Mouse (Mus musculus) hindbrain, embryonic 15.5 days (tissue): Measurements from ENCODE around the gene Gm19402. TPM values are rescaled to one million over a fixed set of nuclear protein-coding genes. Genes with fewer than 3 reads are reported as not detected.
"Not testable (repeated sequence)": the region's sequence is repeated elsewhere in the genome, so short reads cannot be mapped to it uniquely, and the experiment has no call there.

Experiments
- ATAC-seq: fragments of 200-750 bp; cut with Nextera tagmentation; 2 replicates; pipeline ENCODE4 v1.8.0; 2017; ENCODE audit warnings: low read depth, moderate number of reproducible peaks, moderate TSS enrichment; ENCODE audit not compliant: low FRiP score
- H3K27ac ChIP-seq: fragments of 300-500 bp; sonication (generic); replicated peaks from 2 replicates; pipeline ENCODE4 v1.5.1; 2015; ENCODE audit warnings: mild to moderate bottlenecking, inconsistent platforms
- H3K27me3 ChIP-seq: fragments of 300-500 bp; sonication (generic); 2 replicates; pipeline ENCODE4 v1.6.1; 2015; ENCODE audit warnings: control low read depth, inconsistent platforms
- H3K36me3 ChIP-seq: fragments of 300-500 bp; sonication (generic); 2 replicates; pipeline ENCODE4 v1.6.1; 2015; ENCODE audit warnings: control low read depth, inconsistent platforms
- H3K4me1 ChIP-seq: fragments of 300-500 bp; sonication (generic); replicated peaks from 2 replicates; pipeline ENCODE4 v1.6.1; 2015; ENCODE audit warnings: control low read depth, inconsistent platforms
- H3K4me2 ChIP-seq: fragments of 300-500 bp; sonication (generic); 2 replicates; pipeline ENCODE4 v1.6.1; 2015; ENCODE audit warnings: moderate library complexity, mild to moderate bottlenecking, inconsistent platforms
- H3K4me3 ChIP-seq: fragments of 300-500 bp; sonication (generic); 2 replicates; pipeline ENCODE4 v1.5.1; 2015; ENCODE audit warnings: mild to moderate bottlenecking, inconsistent platforms
- H3K9ac ChIP-seq: fragments of 300-500 bp; sonication (generic); 2 replicates; pipeline ENCODE4 v1.6.1; 2015; ENCODE audit warnings: inconsistent platforms
- H3K9me3 ChIP-seq: fragments of 300-500 bp; sonication (generic); 2 replicates; pipeline ENCODE4 v1.6.1; 2016; ENCODE audit warnings: control low read depth, inconsistent platforms
- WGBS: fragments of 180-500 bp; shearing (Covaris S2); methylation state at CpG from one replicate; pipeline ENCODE4 v1.1.7; 2015; 5-methylcytosine and 5-hydroxymethylcytosine counted together
- polyA plus RNA-seq: library from polyadenylated mRNA; unstranded; fragments of >200 nt; fragmentation: Nextera tagmentation; extraction: Ambion mirVana; gene quantifications from 2 replicates; pipeline ENCODE4 v1.2.1, GENCODE M21; 2015

The Gm19402 gene
- not detected in 2 replicates for polyA plus RNA-seq

DNA sequence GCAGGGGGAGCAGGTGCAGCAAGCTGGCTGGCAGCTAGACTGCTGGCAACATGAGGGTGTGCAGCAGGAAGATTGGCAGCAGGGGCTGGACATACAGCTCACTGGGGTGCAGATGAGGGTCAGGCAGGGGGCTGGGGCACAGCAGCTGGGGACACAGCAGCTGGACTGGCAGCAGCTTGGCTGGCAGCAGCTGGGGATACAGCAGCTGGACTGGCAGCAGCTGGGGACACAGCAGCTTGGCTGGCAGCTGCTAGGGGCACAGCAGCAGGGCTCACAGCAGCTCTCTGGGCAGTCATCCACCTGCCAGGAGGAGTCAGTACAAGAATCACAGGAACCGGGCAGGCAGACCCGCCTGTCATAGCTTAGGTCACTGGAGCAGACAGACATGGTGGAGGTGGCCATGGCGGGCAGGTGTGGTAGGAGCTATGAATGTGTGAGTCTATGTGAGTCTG, at the start of gene Gm19402:
Gm19402 (minus strand) TSS at position 402 of the 452 bp plus-strand sequence.
- H3K9ac ChIP-seq = not testable (repeated sequence)

DNA sequence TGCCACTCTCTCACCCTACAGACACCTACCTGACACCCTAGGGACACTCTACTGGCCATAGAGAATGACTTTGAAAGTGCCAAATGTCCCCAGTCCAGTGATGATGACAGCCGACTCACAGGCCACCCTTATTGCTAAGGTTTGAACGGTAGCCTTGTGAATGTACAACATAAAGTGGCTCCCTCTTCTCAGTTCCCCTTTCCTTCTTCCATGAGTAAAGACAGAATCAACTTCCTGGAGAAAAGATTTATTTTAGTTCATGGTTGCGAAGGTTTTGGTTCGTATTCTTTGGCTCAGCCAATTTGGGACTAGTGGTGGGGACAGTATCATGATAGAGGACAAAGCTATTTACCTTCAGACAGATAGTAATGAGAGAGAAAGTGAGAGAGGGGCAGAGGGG, 48.4 kb upstream of the Gm19402 start:
- Histone ChIP-seq H3K4me1 (no peaks in the 10 kb centered on the region), H3K27ac (no peak overlapping the region), H3K4me3 (no peak overlapping the region), H3K9ac (no peak overlapping the region), H3K9me3 (no peaks in the 10 kb centered on the region), H3K4me2 (no peak overlapping the region), H3K27me3 (no peaks in the 10 kb centered on the region), H3K36me3 (no peaks in the 10 kb centered on the region)
- WGBS = 94% methylated on average over 4 of the region's 4 CpGs
- no peak for ATAC-seq

More for the DNA sequence above, at the start of gene Gm19402:
- not testable (repeated sequence) for ATAC-seq, H3K4me2 ChIP-seq, H3K9me3 ChIP-seq, H3K36me3 ChIP-seq, H3K27ac ChIP-seq, H3K4me3 ChIP-seq
- Histone ChIP-seq H3K27me3 (peaks cover 21% of the 10 kb centered on the region), H3K4me1 (peaks cover 10% of the 10 kb centered on the region; the same call in 1 of the 2 replicates)
- WGBS = 79% methylated on average over 3 of the region's 3 CpGs

DNA sequence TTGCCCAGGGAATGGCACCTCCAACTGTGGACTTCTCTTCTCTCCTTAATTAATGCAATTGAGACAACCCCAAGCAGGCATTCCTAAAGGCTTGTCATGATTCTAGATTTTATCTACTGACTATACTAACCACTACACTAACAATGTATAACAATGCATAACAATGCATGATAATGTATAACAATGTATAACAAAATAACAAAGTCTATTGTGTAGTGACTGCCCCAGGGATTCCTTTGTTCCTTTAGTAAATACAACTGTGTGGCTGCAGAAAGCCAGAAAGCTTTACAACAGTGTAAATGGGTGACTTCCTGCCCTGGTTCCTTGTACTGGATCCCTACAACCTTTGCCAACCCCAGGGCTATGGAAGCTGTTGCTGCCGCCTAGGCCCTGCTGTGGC, 45.4 kb upstream of the Gm19402 start:
- 85% methylated on average over 1 of the region's 1 CpGs for WGBS
- ATAC-seq = no peak

DNA sequence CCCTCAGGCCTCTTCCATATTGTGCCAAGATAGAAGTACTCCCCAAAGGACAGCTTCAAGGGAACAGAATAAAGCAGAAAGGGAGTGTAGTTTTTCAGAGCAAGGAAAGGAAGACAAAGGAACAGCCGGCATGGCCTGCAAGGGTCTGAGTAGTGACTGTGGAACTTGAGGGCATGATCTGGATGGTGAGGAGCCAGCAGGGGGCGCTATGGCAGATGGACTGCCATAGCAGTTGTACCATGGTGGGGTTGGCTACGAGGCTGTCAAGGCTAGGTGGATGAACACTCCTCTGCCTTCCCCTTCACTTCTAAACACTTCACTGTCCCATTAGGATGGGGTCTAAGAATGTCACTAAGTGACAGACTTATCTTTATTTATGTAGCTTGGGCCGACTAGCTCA, 38.7 kb upstream of the Gm19402 start:
- Histone ChIP-seq H3K4me2 (no peak overlapping the region), H3K36me3 (no peaks in the 10 kb centered on the region), H3K27me3 (no peaks in the 10 kb centered on the region), H3K9ac (no peak overlapping the region), H3K27ac (no peak overlapping the region), H3K4me1 (no peaks in the 10 kb centered on the region), H3K9me3 (no peaks in the 10 kb centered on the region), H3K4me3 (no peak overlapping the region)
- 56% methylated on average over 4 of the region's 4 CpGs for WGBS
- ATAC-seq = no peak

More for the DNA sequence above, 45.4 kb upstream of the Gm19402 start:
- Histone ChIP-seq H3K9me3 (no peaks in the 10 kb centered on the region), H3K27ac (no peak overlapping the region), H3K27me3 (no peaks in the 10 kb centered on the region), H3K36me3 (no peaks in the 10 kb centered on the region), H3K4me1 (no peaks in the 10 kb centered on the region), H3K4me3 (no peak overlapping the region), H3K9ac (no peak overlapping the region), H3K4me2 (no peak overlapping the region)

DNA sequence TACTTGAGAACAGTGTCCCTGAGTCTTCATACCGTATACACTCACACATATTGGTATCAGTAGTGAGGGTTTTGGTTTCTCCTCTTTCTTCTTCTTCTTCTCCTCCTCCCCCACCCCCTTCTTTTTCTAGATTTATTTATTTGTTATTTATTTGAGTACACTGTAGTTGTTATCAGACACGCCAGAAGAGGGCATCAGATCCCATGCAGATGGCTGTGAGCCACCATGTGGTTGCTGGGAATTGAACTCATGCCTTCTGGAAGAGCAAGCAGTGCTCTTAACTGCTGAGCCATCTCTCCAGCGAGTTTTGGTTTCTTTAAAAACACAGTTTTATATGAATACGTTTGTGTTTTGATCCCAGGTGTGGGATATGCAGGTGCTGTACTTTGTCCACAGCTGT, 37.7 kb upstream of the Gm19402 start:
- Histone ChIP-seq H3K9me3 (no peaks in the 10 kb centered on the region), H3K4me2 (no peak overlapping the region), H3K36me3 (no peaks in the 10 kb centered on the region), H3K27me3 (no peaks in the 10 kb centered on the region), H3K9ac (no peak overlapping the region), H3K27ac (no peak overlapping the region), H3K4me3 (no peak overlapping the region), H3K4me1 (no peaks in the 10 kb centered on the region)
- WGBS = 71% methylated on average over 4 of the region's 4 CpGs
- no peak for ATAC-seq

DNA sequence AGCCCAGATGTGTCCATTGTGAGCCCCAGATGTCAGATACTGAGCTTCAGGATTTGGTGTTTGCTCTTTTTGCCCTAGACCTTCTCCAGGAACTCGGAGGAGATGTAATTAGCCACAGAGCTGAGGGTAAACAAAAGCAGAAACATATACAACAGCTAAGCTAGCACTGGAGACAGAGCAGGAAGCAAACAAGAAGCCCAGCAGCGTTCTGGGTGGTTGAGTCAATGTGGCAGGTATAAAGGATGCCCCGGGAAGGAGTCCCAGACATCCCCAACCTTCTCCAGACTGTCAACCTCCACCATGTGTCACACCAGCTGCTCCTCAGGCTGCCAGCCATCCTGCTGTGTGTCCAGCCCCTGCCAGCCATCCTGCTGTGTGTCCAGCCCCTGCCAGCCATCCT, 35.6 kb upstream of the Gm19402 start, which contains the start of gene Gm10100:
Gm10100 (plus strand) TSS at position 301 of the 400 bp plus-strand sequence.
- no peak within 1 kb of the TSS for H3K4me3 ChIP-seq
- H3K9me3 ChIP-seq = no peaks in the 10 kb centered on the region
- no peak within 1 kb of the TSS for H3K9ac ChIP-seq
- H3K4me1 ChIP-seq = no peaks in the 10 kb centered on the region
- WGBS = 36% methylated on average over 3 of the region's 3 CpGs
- ATAC-seq = no peak
- H3K27me3 ChIP-seq = no peaks in the 10 kb centered on the region
- H3K4me2 ChIP-seq = no peak within 1 kb of the TSS
- no peaks in the 10 kb centered on the region for H3K36me3 ChIP-seq
- no peak within 1 kb of the TSS for H3K27ac ChIP-seq

DNA sequence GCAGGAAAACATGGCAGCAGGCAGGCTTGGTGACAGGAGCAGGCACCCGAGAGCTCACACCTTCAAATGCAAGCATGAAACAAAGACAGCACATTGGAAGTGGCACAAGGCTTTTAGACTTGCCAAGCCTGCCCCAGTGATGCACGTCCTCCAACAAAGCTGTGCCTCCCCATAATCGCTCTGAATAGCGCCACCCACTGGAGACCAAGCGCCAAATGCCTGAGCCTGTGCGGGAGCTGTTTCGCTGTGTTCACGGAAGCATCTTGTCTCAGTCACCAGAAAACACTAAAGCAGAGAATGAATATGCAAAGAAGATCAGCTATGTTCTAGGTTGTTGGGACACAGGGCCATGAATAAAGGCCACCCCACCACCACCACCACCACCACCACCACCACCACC, 34.3 kb upstream of the Gm19402 start:
- no peak overlapping the region for H3K27ac ChIP-seq
- H3K4me1 ChIP-seq = no peaks in the 10 kb centered on the region
- no peak overlapping the region for H3K9ac ChIP-seq
- H3K4me3 ChIP-seq = no peak overlapping the region
- no peak for ATAC-seq
- H3K36me3 ChIP-seq = no peaks in the 10 kb centered on the region
- H3K9me3 ChIP-seq = no peaks in the 10 kb centered on the region
- no peak overlapping the region for H3K4me2 ChIP-seq
- WGBS = 76% methylated on average over 8 of the region's 8 CpGs
- no peaks in the 10 kb centered on the region for H3K27me3 ChIP-seq

DNA sequence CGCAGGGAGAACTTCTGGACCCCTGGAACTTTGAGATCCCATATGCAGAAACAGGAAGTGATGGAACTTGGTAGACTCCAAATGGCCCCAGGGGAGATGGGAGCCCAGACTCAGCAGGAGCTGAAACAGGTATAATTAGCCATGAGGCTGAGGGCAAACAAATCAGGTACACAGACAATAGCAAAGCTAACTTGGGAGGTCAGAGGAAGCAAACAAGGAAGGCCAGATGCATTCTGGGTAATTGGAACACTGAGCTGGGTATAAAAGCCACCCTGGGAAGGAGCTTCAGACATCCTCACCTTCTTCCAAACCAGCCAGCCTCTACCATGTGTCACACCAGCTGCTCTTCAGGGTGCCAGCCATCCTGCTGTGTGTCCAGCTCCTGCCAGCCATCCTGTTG, 29.7 kb upstream of the Gm19402 start, which contains the start of gene Krtap12-1:
Krtap12-1 (plus strand) TSS at position 301 of the 400 bp plus-strand sequence.
- not testable (repeated sequence) for H3K4me3 ChIP-seq, H3K27me3 ChIP-seq, H3K27ac ChIP-seq, H3K9me3 ChIP-seq, H3K4me2 ChIP-seq, ATAC-seq, H3K4me1 ChIP-seq, H3K9ac ChIP-seq, H3K36me3 ChIP-seq
- 84% methylated on average over 1 of the region's 1 CpGs for WGBS

DNA sequence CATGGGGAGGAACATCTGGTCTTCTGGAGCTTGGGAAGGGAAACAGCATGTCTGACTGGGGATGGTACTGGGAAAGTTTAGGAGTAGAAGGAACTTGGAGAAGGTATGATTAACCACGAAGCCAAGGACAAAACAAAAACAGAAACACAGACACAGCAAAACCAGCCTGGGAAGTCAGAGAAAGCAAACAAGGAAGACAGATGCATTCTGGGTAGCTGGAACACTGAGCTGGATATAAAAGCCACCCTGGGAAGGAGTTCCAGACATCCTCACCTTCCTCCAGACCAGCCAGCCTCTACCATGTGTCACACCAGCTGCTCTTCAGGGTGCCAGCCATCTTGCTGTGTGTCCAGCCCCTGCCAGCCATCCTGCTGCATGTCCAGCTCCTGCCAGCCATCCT, 24.9 kb upstream of the Gm19402 start, which contains the start of gene Gm10142:
Gm10142 (plus strand) TSS at position 301 of the 400 bp plus-strand sequence.
- Histone ChIP-seq H3K4me1 (no peaks in the 10 kb centered on the region), H3K9ac (no peak within 1 kb of the TSS), H3K27me3 (no peaks in the 10 kb centered on the region), H3K4me3 (no peak within 1 kb of the TSS), H3K27ac (no peak within 1 kb of the TSS), H3K4me2 (no peak within 1 kb of the TSS), H3K9me3 (no peaks in the 10 kb centered on the region), H3K36me3 (no peaks in the 10 kb centered on the region)
- ATAC-seq = no peak
- 87% methylated on average over 1 of the region's 1 CpGs for whole genome bisulfite sequencing

DNA sequence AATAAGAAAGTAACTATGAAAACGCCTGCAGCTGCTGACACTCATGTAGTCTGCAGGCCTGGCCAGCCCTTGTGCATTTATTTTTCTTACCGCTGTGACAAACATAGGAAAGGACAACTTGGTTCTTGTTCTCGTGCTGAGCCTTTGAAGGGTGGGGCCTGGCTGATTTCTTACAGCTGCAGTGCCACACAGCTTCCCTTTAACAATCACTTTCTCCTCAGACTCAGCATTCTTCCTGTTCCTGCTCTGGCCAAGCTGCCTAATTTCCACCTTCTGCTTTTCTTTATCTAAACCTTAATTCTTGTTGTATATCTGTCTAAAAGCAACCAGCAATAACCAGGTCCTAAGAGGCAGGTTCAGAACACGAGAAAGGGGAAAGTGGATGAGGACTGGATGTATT, 23.2 kb upstream of the Gm19402 start:
- Histone ChIP-seq H3K4me1 (no peaks in the 10 kb centered on the region), H3K9me3 (no peaks in the 10 kb centered on the region), H3K9ac (no peak overlapping the region), H3K27me3 (no peaks in the 10 kb centered on the region), H3K4me3 (no peak overlapping the region), H3K4me2 (no peak overlapping the region), H3K27ac (no peak overlapping the region), H3K36me3 (no peaks in the 10 kb centered on the region)
- 72% methylated on average over 4 of the region's 4 CpGs for WGBS
- no peak for ATAC-seq

DNA sequence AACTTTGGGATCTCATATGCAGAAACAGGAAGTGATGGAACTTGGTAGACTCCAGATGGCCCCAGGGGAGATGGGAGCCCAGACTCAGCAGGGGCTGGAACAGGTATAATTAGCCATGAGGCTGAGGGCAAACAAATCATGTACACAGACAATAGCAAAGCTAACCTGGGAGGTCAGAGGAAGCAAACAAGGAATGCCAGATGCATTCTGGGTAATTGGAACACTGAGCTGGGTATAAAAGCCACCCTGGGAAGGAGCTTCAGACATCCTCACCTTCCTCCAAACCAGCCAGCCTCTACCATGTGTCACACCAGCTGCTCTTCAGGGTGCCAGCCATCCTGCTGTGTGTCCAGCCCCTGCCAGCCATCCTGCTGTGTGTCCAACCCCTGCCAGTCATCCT, 20.6 kb upstream of the Gm19402 start, which contains the start of gene Gm10024:
Gm10024 (plus strand) TSS at position 301 of the 400 bp plus-strand sequence.
- not testable (repeated sequence) for ATAC-seq, H3K4me1 ChIP-seq, H3K27me3 ChIP-seq, H3K9me3 ChIP-seq, H3K4me2 ChIP-seq, H3K9ac ChIP-seq, H3K27ac ChIP-seq, H3K36me3 ChIP-seq, H3K4me3 ChIP-seq

DNA sequence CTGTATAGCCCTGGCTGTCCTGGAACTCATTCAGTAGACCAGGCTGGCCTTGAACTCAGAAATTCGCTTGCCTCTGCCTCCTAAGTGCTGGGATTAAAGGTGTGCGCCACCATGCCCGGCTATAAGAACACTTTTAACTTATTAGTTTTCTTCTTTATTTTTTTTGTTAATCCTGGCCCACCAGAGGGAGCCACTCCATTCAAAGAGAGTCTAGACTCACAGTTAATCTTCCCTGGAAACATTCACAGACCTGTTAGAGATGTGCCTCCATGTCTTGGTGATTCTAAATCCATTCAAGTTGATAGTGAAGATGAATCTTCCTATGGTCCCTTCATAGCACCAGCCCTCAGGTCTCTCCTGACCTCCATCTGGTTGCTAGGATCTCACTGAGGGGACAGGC, 19.3 kb upstream of the Gm19402 start:
- no peaks in the 10 kb centered on the region for H3K36me3 ChIP-seq
- no peaks in the 10 kb centered on the region for H3K9me3 ChIP-seq
- H3K27me3 ChIP-seq = no peaks in the 10 kb centered on the region
- H3K4me2 ChIP-seq = no peak overlapping the region
- no peak overlapping the region for H3K4me3 ChIP-seq
- H3K4me1 ChIP-seq = no peaks in the 10 kb centered on the region
- WGBS = 80% methylated on average over 3 of the region's 3 CpGs
- no peak overlapping the region for H3K9ac ChIP-seq
- no peak for ATAC-seq
- no peak overlapping the region for H3K27ac ChIP-seq

DNA sequence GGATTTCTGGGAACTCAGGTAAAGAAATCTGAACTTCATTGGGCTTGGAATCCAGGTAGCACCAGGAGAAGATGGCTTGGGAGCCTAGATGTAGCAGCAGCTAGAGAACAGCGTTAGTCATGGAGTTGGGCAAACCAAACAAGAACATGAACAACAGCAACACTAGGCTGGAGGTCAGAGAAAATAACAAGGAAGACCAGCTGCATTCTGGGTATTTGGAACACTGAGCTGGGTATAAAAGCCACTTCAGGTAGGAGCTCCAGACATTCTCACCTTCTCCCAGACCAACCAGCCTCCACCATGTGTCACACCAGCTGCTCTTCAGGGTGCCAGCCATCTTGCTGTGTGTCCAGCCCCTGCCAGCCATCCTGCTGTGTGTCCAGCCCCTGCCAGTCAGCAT, 15.8 kb upstream of the Gm19402 start, which contains the start of gene Gm10272:
Gm10272 (plus strand) TSS at position 301 of the 400 bp plus-strand sequence.
- Histone ChIP-seq H3K9ac (no peak within 1 kb of the TSS), H3K4me1 (no peaks in the 10 kb centered on the region), H3K27me3 (no peaks in the 10 kb centered on the region), H3K9me3 (no peaks in the 10 kb centered on the region), H3K4me3 (no peak within 1 kb of the TSS), H3K27ac (no peak within 1 kb of the TSS), H3K36me3 (no peaks in the 10 kb centered on the region), H3K4me2 (no peak within 1 kb of the TSS)
- 94% methylated on average over 1 of the region's 1 CpGs for WGBS
- ATAC-seq = no peak
